Mouse (Mus musculus) cerebellum, postnatal 36 days (tissue): Measurements from ENCODE around the gene Nfya.
A peak's percentile ranks its signal among the peaks of the same experiment; 100 is the strongest.

Experiments used
- DNase-seq, 2 experiments: peaks; one replicate each; pipeline ENCODE4 v3.0.0; 2021 to 2022; ENCODE audit warnings: mixed read lengths in 2 of 2

Gene Nfya

DNA sequence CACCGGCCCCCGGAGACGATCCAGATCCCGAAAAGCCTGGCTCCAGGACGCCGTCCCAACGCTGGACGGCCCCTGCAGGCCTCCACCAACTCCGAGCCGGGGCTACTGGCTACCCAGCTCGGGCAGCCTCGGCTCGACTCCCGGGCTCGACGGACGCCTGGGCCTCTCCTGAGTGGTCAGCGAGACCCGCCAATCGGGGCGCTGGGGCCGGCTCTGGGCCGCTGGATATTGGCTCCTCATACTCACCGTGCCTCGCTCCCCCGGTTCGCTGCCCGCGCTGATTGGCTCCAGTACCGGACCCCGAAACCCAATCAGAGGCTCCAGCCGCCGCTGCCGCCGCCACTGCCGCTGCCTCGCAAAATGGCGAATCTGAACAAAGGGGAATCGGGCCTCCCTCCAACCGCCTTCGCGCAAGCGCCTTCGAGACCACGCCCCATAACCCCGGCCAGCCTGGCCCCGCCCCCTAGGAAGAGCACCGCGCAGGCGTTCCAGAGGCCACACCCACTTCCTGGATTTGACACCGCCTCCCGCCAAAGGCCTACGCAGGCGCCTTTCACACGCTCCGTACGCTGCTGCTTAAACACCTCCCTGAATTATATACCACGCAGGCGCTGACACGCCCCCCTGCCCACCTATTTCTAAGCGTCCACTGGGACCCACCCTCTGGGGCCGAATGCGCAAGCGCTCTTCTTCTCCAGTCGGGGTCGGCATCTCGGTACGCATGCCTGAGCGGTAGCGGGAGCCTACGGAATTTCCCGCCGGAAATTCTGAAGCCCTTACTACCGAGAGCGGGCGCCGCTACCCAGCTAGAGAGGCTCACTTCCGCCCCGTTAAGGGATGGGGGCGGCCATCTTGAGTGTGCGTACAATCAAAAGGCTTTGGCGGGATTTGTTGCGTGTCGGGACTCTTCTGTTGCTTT, at the start of gene Nfya, which contains the start of gene Oard1:
Gene Nfya (minus strand): TSS at position 527 of the 919 bp plus-strand sequence.
Gene Oard1 (plus strand): TSS at position 635 of the 919 bp plus-strand sequence.
- DNase-seq: peak; percentile 100

DNA sequence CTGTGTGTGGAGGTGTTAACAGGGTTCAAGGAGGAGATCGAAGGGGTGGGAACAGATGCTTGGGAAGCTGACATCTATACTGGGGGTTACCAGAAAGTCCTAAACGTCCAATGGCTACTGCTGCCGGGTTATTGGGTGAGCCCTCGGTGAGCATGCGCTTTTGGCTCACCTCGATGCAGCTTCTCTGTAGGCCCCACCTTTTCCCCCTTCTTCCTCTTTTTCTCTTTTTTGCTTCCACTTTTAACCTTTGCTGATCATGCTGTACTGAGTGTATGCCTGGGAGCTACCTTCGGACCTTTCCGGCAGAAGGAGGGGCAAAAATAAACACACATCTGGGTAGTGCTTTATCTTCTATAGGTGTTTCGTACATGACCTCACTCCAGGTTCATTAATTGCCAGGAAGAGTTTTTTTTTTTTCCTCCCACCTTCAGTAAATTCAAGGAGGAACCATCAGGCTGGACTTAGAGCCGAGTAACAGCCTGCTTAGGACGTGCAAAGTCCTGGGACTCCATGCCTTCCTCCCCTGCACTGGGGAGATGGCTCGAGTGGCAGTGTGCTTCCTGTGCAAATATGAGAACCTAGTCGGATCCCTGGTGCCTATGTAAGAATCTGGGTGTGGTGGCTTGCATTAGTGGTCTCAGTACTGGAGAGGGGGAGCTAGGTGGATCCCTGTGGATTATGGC, 48.4 kb upstream of the Nfya start:
- no peak for DNase-seq

DNA sequence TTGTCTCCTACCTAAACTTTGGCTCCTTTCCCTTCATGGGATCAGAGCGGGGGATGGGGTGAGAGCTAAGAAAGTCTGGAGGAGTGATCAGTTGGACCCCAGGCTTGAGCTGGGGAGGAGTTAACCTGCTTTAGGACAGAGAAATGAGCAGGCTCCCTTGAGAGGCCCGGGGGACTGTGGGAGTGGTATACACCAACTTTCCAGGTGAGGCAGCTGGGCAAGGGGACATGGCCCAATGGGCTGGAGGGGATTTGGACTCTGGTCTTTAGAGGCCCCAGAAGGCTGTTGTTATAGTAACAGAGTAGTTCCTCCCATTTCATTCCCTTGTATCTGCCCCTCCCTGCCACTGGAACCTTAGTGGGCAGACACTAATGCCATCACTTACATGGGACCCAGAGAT, 46.2 kb upstream of the Nfya start:
- DNase-seq: no peak

DNA sequence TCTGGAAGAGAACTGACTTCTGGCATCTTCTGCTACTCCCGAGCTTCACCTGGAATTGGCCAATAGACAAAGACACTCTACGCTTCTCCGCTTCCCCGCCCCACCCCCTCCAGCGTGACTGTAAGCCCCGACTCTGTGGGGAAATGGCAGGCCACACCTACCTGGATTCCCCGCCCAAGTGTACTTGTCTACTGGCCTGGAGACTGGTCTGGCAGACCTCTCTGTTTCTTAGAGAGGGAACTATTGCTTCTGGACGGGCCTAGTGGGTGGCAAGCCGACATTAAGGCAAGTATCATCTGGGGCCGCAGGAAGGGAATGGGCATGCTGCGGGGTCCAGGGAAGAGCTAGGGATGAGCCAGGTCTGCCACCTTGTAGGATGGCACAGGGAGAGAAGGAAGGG, 45.0 kb upstream of the Nfya start, which contains the start of gene Unc5cl:
Gene Unc5cl (plus strand): TSS at position 214 of the 400 bp plus-strand sequence.
- DNase-seq: no peak

DNA sequence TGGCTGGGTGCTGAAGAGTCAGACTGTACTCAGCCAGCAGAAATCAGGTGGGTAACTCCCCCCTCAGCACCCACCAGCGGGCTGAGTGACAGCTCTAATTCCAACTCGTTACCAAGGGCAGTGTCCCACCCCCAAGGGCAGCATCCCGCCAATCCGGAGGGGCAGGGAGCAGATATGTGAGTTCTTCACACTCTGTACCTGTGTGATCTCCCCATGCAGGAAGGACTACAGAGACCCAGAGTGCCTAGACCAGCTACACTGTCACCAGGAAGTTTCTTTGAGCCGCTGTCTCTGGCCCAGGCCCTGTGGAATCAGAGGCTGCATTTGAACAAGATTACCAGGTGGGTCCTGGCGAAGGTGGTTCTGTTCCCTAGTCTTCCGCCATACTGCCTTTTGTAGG, 44.5 kb upstream of the Nfya start:
- DNase-seq: no peak

DNA sequence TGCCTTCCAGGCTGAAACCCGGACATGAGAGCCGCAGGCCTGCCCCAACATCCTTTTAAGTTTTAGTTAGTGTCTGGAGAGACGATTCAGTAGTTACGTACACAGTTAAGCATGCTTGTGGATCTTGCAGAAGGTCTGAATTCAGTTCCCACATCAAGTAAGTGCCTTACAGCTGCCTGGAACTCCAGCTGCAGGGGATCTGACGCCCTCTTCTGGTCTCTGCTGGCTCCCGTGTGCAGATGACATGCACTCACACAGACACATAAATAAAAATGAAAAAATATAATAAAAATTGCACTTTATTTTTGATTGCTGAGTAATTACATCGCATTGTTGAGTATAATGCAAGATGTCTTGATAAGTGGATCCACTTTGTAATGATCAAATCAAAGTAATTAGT, 43.8 kb upstream of the Nfya start:
- DNase-seq: no peak

DNA sequence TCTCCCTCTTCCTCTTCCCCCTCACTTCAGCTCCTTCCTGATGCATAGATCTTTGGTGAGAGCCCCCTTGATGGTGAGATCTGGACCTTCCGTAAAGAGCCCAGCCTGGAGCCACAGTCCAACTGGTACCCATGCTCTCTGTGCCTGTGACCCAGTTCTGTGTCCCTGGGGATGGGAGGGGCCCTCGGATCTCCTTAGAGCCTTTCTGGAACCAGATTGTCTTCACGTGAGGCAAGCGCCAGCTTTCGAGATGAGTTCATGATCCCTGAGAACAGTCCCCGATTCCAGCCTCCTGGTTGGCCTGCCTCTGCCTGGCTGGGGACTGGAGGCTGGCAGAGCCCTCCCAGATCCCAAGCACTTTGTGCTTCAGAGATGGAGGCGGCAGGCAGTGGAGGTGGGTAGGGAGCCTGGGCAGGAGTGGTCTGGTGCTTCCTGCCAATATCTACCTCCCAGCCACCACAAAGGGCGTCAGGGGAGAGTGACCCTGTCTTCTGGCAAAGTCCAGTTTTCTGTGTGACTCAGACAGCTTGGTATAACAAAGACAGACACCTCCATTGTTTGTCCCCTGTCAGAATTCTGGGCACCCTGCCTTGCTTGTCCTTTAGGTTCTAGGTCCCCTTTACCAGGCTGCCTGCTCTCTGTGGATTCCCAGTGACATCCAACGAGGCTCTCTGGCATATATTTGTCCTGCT, 42.2 kb upstream of the Nfya start:
- DNase-seq: no peak

DNA sequence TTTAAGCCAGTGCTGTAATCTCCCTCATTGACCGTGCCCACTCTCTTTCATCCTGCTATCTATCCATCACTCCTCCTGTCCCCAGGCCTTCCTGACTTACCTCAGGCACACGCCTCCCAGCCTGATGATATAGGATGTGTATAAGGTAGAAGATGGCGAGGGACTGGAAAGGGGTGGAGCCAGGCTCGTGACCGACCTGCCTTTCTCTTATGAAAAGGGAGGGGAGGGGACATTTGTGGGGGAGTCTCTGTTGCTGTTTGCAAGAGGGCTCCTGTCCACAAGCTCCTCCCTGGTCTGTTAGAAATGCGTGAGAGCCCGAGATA, 41.6 kb upstream of the Nfya start, which contains the start of gene Tspo2:
Gene Tspo2 (minus strand): TSS at position 170 of the 323 bp plus-strand sequence.
- no peak for DNase-seq

DNA sequence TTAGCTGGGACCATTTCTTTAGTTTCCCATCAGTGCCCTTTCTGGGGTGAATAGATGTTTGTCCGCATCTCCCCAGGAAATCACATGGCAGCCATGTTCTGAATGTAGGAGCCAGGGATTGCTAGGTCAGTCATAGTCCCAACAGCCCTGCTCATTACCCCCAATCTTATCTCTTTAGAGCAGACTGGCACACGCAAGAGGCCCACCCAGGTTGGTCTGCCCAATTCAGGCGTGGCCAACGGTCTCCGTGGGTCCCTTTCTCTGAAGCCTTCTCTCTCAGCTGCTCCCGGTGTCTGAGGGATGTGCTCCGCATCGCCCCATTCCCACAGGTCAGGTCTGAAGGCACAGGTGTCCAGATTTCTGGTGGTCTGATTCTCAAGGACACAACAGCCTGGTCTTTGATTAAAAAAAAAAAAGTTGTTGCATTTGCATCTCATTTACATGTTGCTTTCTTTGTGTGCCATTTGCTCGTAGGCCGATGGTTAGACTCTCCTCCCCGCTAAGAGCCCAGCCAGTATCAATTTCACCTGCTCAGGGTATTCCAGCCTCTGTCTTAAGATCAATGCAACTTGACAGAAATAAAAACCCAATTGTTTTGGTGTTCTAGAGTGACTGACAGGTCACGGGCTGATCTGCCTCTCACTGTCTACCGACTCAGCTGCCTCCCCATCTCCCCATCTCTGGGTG, 41.1 kb upstream of the Nfya start:
- DNase-seq: no peak

DNA sequence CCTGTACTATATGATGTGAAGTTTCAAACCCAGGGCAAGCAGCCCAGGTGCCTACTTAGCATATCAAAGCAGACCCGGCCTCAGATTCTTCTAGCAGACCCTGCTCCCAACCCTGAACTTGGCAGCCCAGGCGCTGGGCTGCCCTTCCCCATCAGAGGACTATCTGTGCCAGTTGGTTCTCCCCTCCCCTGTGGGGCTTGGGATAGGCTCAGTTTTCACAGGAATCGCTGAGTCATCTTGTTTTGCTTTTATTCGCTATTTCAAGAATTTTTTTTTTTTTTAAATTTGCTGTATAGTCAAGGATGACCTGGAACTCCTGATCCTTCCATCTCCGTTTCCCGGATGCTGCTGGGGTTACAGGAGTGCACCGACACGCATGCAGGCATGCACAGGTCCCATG, 38.0 kb upstream of the Nfya start:
- no peak for DNase-seq

DNA sequence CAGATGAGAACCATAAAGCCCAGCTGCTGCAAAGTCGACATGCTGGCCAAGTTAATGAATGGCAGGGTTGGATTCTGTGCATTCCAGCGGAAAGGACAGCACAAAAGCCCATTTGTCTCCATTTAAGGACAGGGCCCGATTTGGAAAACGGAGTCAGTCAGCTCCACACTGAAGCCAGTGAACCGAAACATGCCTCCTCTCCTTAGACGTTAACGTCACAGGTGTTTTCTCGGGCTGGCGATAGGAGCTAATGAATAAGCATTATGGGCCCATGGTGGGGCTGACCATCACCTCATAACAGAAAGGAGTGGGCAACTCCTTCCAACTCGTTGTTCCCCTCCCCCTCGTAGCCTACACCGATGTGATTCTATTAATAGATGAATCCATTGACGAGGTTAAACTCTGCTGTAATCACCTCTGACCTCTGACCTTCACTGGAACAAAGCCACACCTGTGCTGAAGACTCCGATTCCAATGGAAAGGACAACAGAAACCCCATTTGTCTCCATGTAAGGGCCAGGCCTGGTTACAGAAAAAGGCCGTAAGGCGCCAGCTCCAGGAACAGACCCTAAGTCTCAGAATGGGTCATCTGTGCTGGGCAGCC, 33.9 kb upstream of the Nfya start:
- no peak for DNase-seq

DNA sequence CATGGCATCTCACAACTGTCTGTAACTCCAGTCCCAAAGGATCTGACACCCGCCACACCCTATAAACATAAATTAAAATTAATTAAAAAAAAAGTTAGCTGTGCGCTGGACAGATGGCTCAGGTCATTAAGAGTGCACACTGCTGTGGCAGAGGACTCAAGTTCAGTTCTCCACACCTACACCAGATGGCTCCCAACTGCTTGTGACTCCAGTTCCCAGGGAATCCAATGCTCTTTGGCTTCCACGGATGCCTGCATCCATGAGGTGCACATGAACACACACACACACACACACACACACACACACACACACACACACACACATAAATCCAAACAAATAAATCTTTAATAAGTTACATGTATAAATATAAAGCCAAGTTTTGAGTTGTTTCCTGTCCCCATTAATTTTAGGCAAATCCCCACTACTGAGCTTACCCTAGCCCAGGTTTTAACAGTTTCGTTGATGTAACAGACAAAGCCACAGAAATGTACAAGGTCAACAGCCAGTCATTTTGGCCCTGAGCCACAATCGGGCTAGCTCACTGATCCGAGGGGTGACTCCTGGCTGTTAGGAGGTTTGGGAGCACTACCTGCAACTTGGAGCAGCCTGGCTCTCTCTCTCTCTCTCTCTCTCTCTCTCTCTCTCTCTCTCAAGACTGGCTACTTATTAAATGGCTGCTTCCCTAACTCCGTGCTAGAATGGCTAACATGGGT, 33.2 kb upstream of the Nfya start:
- no peak for DNase-seq

DNA sequence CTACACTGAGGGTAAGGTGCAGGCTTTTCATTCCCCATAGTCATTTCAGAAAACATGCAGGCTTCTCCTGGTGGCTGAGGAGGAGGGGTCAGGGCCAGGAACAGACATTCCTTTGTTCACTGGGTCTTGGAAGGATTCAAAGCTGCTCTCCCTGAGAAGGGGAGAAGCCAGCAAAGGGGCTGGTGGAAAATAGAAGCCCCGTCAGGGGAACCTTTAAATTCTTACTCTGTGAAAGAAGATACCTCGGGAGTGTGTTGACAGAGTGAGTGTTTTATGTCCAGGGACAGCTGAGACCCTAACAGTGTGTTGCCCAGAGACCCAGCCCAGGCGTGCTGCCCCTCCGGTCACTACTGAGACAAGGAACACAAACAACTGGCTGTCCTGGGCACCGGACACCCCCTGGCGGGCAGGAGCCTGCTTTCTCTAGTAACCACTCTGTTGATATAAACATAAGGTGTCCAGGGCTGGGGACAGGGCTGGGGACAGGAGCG, 27.8 kb upstream of the Nfya start:
- DNase-seq: no peak

DNA sequence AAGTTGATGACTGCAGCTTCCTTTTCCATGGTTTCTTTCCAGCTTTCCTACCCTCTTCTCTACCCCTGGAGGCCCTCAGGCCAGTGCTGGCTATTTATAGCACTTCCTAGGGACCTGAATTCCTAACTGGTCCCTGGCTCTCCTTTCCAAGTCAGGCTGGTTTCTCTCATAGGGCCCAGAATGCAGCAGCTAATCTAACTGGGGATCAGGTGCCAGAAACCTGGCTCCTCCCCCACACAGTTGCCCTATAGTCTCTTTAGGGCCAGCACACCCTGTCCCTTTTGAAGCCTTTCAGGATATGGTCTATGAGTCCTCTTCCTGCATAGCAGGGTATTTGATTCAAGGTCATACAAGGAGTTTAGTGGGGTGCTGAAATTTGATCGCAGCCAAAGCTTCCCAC, 26.8 kb upstream of the Nfya start:
- no peak for DNase-seq

DNA sequence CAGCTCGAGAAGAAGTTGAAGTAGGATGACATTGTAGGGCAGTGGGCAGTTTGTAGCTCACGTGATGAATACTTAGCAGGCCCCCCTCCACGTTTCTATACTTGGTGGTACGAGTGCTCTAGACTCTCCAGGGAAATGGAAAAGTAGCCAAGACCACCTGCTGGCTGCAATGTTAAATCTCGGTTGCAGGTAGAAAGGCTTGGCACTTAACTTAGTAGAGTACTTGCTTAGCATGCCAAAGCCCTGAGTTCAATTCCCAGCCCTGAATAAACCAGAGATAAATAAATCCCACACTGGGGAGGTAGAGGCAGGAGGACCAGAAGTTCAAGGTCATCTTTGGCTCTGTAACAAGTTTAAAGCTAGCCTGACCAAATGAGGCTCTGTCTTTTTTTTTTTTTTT, 24.8 kb upstream of the Nfya start:
- no peak for DNase-seq

DNA sequence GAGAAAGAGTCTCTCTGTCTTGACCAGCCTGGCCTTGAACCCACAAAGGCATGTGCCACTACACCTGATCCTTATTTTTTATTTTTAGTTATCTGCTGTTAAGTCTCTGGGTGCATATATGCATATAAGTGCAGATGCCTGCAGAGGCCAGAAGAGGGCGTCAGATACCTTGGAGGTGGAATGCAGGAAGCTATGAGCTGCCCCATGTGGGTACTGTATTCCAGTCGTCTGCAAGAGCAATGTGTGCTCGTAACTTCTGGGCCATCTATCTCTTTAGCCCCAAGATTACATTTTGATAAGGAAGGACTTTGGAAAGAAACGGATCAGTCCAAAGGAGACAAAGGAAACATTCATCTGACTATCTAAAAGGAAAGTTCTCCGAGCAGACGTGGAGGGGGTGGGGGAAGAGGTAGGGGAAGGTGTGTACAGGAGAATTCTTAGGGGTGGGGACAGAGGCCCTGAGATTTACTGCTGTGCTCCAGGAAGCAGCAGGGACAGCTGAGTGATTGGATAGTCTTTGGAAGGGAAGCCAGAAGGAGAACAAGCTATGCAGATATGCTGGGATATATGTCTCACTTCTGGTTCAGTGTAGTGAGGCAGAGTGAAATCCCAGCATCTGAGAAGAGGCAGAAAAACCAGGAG, 24.1 kb upstream of the Nfya start:
- DNase-seq: no peak

DNA sequence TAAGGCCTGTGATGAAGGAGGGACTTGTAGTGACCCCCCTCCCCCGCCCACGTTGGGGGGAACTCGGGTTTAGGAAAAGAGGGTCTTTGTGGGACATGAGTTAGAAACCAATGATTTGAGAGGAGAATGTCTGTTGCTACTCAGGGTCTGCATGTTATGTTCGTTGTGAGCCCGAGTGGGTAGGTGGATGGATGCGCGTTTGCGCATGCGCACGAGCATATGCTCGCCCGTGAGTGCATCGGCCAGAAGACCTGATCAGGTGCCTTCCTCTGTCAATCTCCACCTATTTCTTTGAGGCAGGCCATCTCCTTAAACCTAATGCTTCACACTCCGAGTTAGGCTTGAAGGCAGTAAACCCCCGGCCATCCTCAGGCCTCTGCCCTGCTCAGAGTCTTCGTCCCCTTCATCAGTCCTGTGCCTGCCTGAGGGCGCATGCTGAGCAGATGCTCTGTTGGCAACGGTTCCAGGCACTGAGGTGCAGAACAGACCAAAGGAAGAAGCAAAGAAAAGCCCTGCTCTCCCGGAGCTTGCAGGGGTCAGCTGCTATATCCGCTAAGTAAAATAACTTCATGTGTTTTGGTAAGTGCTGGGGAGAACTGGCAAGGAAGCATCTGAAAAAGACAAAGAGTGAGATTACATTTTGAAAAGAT, 23.4 kb upstream of the Nfya start:
- no peak for DNase-seq

DNA sequence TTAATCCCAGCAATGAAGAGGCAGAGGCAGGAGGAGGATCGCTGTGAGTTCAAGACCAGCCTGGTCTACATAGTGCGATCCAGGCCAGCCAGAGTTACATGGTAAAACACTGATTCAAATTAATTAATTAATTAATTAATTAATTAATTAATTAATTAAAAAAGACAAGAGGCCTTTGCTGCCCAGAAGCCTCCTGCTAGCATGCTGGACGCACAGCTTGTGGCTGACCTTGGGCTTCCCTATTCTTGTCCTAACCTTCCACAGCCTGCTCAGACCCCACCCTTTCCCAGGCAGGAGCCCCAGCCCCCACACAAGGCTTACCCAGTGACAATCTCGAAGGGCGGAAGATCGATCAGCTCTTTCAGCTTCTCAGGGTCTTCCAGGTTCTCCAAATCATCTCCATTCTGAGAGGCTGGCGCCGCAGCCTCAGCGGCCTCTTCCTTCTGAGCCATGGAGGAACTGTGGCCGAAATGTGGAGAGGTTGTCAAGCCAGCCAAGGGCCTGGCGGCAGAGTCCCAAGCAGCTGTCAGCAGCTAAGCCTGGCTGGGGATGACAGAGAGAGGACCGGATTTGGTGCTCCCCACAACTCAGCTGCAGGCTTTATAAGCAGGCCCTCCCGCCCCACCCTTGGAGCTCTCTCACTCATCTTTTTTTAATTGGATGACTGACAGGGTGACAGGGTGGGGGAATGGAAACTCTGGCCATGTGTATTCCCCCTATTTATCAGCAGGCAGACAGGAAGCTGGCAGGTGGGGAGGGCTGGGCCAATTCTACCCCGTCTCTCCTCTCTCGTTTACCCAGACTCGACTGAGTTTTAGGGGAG, 22.7 kb upstream of the Nfya start, which contains the start of gene Apobec2:
Gene Apobec2 (minus strand): TSS at position 773 of the 823 bp plus-strand sequence.
- DNase-seq: no peak

DNA sequence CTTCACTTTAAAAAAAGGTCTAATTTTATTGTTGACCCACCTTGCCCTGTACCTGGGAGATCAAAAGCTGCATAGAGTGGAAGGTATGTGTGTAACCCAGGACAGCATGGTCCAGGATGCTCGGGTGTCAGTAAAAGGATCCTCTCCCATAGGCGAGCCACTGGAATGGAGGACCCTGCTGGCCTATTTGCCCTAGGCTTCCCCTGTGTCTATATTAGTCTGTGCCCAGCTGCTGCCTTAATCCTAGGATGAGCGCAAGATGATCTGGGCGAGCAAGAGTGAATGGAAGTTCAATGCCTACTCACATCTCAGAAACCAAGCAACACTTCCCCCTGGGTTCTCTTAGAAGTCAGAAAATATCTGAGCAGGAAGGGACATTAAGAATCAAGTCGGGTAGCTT, 21.3 kb upstream of the Nfya start:
- DNase-seq: no peak
